Mouse (Mus musculus): ENCODE measurements at regions not wholly inside any gene's neighbourhood (a gene's known extent, or its start where the extent isn't known, plus 50 kb on each side); places are given as distances from the start of the nearest gene placed in this dataset.

- TF ChIP-seq CTCF (IDR thresholded peaks at IDR 0.05; ENCODE audit: extremely low read depth, insufficient read length, insufficient replicate concordance, low read depth, low read length), result no peak
- no peak for TF ChIP-seq POLR2A (IDR thresholded peaks at IDR 0.05; ENCODE audit: low read depth, low read length)
Observed at GRCm38 (mm10) chr5:126531975-126532374, 709.6 kb upstream of the Tmem132c start.

Data from small intestine, adult 2 months (tissue).